Mouse (Mus musculus) liver, postnatal 0 days (tissue): Measurements from ENCODE around the gene Cmtm7.

ENCODE experiments used
- CTCF ChIP-seq: sonication (generic); IDR thresholded peaks from 2 replicates; pipeline ENCODE4 v1.5.1; 2016; ENCODE audit warnings: antibody characterized with exemption, low read depth
- EP300 ChIP-seq: IDR thresholded peaks from 2 replicates; pipeline ENCODE4 v1.6.1; 2016; ENCODE audit warnings: antibody characterized with exemption, low read depth, mild to moderate bottlenecking

- TF ChIP-seq EP300 (no peak), CTCF (no peak)
Observed at GRCm38 (mm10) chr9:114793764-114794295, 12.2 kb upstream of the Cmtm7 start.
